Mouse (Mus musculus): Measurements from ENCODE around the gene Gm49342.
A peak's percentile ranks its signal among the peaks of the same experiment; 100 is the strongest.
"Not testable (repeated sequence)": the region's sequence is repeated elsewhere in the genome, so short reads cannot be mapped to it uniquely, and the experiment has no call there.

Gene Gm49342

DNA sequence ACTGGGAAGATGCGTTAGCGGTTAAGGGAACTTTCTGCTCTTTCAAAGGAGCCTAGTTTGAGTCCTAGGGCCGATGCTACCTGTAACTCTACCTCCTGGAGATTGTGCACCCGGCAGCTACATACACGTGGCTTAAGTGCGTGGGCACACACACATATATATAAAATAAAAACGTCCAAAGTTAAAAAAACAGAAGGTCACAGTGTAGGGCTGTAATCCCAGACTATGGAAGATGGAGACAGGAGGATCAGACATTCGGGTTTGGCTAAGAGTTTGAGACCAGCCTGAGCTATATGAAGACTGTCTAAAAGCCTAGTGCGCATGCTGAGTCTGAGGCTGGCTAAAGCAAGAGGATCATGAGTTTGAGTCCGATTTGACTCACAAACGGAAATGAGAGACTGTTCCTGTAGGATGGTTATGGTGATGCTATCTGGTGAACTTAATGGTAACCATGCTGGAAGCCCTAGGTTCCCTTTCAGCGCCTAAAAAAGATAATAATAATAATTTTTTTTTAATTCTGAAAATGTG, 12.8 kb upstream of the Gm49342 start:
- no peak for DNase-seq (ENCODE audit: inconsistent age in 2 of 2, low spot score in 1 of 2)

DNA sequence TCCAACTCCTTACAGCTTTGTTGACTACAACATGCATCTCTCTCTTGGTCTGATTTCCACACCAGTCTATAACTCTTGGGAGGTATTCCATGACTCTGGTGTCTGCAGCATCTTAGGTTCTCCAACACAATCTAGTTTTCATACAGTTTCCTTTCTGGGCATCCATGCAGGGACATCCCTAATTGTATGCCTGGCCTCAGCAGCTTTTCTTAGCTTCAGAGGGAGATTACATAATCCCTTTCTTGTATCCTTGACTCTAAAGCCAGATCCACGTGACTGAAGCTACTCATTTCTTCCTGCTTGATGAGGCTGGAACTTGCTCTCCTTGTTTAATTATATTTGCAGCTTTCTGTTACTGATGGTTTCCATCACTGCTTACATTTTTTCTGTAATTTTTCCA, 7.7 kb upstream of the Gm49342 start:
- peak in 1 of 2 experiments; percentile 53 for DNase-seq (ENCODE audit: inconsistent age in 2 of 2, low spot score in 1 of 2)

DNA sequence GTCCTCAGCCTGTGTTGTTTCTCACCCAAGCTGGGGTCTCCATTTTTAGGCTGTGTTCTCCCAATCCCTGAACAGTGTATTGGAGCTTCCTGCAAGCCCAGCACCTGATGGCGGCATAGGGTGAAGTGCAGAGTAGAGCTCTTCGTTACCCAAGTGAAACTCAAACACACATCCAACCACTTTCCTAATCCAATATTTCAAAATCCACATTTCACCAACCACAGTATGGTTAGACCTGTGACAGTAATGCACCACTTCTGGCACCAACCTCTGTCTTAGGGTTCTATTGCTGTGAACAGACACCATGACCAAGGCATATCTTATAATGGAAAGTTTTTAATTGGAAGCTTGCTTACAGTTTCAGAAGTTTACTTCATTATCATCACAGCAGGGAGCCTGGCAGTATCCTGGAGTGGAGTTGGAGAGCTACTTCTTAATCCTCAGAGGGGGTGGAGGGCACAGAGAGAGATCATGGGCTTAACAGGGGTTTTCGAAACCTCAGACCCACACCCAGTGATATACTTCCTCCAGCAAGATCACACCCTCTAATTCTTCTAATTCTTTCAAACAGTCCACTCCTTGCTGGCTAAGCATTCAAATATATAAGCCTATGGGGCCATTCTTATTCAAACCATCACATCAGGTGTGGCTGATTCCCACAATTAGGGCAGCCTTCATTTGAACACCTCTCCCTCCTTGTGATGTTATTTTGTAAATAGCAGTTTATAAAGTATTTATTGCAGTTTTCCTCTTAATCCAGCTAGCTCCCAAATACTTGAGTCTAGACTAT, 6.0 kb upstream of the Gm49342 start:
- no peak for DNase-seq (ENCODE audit: inconsistent age in 2 of 2, low spot score in 1 of 2)

DNA sequence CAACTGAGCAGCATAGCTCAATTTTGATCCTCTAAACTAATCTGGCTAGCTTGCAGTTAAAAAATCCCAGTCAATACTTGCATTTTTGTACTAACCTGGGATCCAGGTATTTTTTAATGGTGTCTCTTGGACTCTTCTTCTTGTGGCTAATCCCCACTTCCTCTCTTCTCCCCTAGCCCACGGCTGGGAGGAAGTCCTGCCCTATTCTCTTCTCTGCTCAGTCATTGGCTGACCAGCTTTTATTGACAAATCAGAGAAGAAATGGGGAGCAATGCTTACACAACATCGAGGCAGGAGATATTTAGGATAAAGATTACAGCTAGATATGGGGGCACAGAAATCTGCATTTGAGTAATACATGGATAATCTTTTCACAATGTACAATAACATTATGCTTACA, 5.4 kb upstream of the Gm49342 start:
- no peak for DNase-seq (ENCODE audit: inconsistent age in 2 of 2, low spot score in 1 of 2)

DNA sequence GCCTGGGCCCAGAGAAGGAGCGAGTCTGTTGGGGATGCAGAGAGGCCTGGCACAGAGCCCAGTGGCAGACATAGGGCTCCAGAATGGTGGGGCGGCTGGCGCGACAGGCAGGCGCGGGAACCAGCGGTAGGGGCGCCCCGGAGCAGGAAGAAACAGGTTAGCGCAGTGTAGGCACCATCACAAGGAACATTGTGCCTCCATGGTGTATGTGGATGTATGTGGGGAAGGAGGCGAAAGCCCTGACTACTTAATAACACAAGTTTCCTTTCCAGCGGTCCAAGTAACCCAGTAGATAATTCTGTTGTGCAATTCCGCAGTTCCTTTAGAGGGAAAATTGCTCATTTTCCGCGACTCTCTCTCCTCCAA, 334 bp downstream of the Gm49342 start:
- DNase-seq (ENCODE audit: inconsistent age in 2 of 2, low spot score in 1 of 2), result not testable (repeated sequence)

DNA sequence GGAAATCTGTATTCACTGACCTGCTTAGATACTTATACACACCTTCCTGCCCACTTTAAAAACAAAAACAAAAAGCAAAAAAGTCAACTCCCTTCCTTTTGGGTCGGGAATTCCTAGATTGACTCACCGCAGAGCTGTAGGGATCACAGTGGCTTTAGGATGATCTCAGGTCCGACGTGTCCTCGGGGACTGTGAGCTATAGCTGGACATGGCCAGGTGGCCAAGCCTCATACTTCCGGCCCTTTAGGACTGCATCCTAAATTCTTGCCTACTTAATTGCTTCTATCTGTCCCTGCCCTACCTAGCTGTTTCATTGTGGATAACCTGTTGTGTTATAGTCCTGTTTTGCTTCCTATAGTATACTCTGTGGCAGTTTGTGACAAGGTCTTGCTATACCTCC, 764 bp downstream of the Gm49342 start:
- not testable (repeated sequence) for DNase-seq (ENCODE audit: inconsistent age in 2 of 2, low spot score in 1 of 2)

DNA sequence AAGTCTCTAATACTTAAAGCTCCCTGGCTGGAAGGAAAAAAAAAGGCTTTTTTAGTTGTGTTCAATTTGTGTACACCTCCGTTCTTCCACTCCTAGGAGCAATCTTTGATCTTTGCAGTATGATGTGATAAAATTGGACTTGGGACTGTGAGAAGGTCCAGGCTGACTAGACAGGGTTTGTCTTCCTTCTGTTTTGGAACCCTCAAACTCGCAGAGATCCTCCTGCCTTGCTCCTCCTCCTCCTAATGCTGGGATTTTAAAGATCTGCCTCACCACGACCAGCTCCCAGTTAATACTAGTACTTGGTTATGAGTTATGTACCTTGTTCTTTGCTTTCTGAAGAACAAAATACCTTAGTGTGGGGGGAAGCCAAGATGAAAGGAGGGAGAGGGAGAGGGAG, 1.2 kb downstream of the Gm49342 start:
- DNase-seq (ENCODE audit: inconsistent age in 2 of 2, low spot score in 1 of 2), result peak in 1 of 2 experiments; percentile 31

DNA sequence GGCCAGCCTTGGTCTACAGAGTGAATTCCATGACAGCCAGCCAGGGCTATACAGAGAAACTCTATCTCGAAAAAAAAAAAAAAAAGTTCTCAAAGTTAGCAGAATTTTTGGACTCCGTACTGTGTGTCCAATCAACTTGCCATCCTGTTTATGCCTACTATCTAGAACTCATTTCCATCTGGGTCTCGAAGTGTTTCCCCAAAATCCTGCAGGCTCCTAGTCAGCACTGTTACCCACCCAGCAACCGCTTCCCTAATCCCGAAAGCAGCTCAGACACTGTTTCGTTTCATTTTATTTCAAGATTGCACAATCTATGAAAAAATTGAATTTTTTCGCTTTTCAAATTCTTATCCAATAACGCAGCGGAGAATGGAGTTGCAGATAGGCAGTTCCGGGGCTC, 11.2 kb downstream of the Gm49342 start:
- DNase-seq (ENCODE audit: inconsistent age in 2 of 2, low spot score in 1 of 2), result no peak

DNA sequence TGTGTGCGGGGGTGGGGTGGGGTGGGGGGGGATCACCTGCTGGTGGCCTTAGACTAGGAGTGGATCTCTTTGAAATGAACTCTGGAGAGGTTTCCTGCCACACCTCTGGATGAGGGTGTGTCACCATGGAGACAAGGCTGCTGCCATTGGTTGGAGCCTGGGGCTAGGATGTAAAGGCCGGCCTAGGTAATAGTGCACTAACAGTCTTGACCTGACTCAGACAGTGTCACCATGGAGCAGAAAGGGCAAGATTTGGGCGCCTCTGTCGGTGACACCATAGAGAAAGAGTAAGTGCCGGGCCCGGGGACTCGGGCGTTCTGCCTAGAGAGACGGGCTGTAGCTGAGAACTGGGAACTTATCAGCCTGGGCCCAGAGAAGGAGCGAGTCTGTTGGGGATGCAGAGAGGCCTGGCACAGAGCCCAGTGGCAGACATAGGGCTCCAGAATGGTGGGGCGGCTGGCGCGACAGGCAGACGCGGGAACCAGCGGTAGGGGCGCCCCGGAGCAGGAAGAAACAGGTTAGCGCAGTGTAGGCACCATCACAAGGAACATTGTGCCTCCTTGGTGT, 11.7 kb downstream of the Gm49342 start, which contains the start of gene Pnp2:
Gene Pnp2, plus strand, starts transcription at position 51 of the 567 bp plus-strand sequence.
- DNase-seq (ENCODE audit: inconsistent age in 2 of 2, low spot score in 1 of 2), result peak; percentile 56 to 82

DNA sequence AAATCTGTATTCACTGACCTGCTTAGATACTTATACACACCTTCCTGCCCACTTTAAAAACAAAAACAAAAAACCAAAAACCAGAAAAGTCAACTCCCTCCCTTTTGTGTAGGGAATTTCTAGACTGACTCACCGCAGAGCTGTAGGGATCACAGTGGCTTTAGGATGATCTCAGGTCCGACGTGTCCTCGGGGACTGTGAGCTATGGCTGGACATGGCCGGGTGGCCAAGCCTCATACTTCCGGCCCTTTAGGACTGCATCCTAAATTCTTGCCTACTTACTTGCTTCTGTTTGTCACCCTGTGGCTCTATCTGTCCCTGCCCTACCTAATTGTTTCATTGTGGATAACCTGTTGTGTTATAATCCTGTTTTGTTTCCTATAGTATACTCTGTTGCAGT, 12.4 kb downstream of the Gm49342 start:
- DNase-seq (ENCODE audit: inconsistent age in 2 of 2, low spot score in 1 of 2), result not testable (repeated sequence)

DNA sequence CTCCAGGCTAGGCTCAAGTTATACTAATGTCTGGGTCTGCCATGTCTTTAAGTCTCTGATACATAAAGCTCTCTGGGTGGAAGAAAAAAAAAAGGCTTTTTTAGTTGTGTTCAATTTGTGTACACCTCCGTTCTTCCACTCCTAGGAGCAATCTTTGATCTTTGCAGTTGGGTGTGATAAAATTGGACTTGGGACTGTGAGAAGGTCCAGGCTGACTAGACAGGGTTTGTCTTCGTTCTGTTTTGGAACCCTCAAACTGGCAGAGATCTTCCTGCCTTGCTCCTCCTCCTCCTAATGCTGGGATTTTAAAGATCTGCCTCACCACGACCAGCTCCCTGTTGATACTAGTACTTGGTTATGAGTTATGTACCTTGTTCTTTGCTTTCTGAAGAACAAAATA, 12.8 kb downstream of the Gm49342 start:
- not testable (repeated sequence) for DNase-seq (ENCODE audit: inconsistent age in 2 of 2, low spot score in 1 of 2)

DNA sequence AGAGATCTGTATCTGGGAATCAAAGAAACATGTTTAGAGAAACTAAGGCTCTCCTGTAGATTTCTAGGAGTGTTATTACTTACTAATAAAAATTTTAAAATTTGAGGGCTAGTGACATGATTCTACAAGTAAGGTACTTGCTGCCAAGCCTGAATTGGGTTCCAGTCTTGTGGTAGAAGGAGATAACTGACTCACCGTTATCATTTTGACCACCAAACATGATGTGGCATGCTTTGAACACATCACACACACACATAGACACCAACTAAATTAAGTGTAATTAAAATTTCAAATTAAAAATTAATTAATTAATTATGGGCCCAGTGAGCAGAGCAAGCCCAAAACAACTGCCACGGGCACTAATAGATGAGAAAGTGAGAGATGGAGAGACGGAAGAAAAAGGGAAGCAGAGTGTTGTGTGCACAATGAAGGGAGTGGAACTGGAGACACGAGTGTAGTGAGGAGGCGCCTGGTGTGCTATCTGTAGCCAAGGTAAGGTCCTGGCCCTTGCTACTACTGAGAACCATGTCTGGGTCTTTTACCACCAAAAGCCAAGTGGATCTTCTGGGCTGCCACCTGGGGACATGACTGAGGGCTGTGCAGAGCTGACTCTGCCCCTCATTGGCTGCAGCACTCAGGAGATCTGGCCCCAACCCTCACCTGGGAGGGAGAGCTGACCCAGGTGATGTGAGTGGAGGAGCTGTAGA, 14.1 kb downstream of the Gm49342 start:
- DNase-seq (ENCODE audit: inconsistent age in 2 of 2, low spot score in 1 of 2), result not testable (repeated sequence)

DNA sequence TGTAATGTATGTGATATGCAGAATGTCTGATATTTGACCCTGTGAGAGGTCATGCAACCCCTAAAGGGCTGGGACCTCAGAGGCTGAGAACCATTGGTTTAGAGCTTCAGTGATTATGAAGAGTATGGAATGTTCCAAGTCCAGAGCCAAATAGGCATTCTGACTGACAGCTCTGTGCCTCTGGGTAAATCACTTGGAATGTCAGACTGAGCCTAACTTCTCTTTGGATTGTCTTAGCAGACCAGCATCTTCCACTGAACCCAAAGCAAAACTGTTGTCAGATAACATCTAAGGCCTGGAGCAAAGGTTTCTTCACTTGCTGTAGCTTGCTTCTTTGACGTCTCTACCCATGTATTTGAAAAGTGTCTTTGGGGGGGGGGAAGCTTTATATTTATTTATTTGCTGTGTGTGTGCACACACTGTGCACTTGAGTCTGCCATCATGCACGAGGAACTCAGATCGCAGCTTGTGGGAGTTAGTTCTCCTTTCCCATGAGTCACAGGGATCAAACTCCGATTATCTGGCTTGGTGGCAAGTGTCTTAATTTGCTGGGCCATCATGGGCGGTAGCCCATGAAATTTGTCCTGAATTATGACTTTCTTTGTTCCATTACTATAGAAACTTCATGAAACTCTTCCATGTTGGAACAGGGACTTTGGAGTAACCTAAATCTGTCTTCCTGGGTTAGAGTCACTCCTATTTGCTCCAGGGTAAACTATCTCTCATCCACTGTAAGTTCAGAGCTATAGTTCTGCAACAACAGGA, 24.1 kb downstream of the Gm49342 start:
- no peak for DNase-seq (ENCODE audit: inconsistent age in 2 of 2, low spot score in 1 of 2)

DNA sequence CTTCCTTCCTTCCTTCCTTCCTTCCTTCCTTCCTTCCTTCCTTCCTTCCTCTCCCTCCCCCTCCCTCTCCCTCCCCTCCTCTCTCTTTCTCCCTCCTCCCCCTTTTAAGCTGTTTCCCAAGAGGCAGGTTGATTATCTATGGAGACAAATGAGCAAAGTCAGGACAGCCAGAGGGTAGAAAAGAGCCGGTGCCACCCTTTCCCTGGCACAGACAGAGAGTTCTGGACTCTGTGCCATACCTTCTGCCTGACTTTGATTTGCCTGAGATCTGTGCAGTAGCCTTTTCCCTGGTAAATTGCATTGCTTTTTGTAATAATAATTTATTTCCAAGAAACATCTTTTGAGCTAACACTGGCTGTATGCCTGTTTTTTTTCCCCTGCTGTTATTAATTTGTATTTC, 24.7 kb downstream of the Gm49342 start:
- DNase-seq (ENCODE audit: inconsistent age in 2 of 2, low spot score in 1 of 2), result no peak

DNA sequence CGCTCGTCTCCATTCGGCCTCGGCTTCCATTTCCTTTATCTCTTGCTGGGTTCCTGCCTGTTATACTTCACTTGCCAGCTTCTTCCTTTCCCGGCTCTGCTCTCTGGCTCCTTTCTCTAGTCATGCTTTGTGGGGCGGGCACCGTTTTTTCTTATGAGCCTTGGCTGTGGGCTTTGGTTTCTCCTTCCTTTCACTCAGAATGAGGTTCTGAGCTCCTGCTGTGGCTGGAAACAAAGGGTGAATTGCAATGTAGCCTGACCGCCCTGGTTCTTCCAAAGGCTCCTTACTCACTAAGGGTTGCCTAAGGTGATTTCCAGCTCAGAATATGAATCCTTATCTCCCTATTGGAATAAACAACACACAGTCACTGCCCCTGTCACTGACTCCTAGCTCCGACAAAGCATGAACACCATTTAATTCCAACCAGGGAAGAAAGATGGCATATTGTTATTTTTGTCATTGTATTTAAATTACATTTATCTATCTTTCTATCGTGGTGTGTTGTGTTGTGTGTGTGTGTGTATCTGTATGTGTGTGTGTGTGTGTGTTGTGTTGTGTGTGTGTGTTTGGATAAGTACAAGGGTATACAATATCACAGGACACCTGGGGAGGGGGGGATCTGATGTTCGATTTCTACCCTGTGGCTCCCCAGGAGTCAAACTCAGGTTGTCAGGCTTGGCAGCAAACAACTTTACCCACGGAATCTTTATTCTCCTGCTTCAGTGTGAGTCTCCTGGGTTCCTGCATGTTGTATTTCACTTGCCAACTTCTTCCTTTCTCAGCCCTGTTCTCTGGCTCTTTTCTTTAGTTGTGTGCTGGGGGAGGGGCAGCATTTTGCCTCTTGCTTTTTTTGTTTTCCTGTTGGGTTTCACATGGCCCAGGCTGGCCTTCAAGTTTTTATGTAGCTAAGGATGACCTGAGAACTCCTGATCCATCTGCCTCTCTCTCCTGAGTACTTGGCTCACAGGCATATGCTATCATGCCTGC, 25.5 kb downstream of the Gm49342 start:
- peak in 1 of 2 experiments; percentile 45 for DNase-seq (ENCODE audit: inconsistent age in 2 of 2, low spot score in 1 of 2)

DNA sequence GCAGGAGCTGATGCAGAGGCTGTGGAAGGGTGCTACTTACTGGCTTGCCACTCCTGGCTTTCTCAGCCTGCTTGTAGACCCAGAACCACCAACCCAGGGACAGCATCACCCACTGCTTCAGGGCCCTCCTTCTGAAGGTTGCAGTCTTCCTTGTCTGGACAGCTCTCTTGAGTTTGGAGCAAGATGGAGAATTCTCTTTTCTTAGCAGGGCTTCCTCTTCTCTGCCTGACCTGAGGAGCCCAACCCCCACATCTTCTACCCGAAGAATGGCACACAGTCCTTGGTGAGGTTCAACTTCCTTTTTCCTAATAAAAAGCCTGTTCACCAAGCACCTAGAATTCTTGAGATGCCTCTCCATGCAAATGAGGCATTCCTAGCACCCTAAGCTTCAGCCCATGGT, 26.5 kb downstream of the Gm49342 start:
- DNase-seq (ENCODE audit: inconsistent age in 2 of 2, low spot score in 1 of 2), result no peak

DNA sequence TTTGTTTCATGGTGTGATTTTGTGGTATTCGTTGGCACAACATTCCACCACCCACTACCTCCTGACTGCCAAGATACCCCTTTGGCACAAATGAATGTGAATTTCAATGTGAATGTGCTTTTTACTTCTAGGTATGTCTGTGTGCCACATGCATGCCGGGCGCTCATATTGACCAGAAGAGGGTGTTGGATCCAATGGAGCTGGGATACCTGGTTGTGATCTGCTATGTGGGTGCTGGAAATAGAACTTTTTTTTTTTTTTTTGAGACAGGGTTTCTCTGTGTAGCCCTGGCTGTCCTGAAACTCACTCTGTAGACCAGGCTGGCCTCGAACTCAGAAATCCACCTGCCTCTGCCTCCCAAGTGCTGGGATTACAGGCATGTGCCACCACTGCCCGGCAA, 28.7 kb downstream of the Gm49342 start:
- not testable (repeated sequence) for DNase-seq (ENCODE audit: inconsistent age in 2 of 2, low spot score in 1 of 2)

DNA sequence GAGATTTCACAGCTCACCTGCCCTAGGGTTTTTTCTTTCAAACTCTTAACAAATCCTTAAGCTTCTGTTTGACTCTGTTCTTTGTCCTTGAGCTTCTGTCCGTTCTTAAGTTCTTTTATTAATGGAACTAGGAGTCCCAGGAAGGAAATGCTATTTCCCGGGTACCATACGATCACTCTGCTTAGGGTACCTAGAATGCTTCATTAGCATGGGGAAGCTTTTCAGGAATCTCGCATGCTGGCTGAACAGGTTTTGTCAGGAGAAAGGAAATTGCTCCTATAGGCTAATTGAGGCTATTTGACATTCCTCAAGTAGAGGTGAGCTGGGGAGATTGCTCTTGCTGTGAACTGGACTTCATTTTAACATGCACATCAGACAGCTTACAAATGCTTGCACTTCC, 29.4 kb downstream of the Gm49342 start:
- DNase-seq (ENCODE audit: inconsistent age in 2 of 2, low spot score in 1 of 2), result no peak

DNA sequence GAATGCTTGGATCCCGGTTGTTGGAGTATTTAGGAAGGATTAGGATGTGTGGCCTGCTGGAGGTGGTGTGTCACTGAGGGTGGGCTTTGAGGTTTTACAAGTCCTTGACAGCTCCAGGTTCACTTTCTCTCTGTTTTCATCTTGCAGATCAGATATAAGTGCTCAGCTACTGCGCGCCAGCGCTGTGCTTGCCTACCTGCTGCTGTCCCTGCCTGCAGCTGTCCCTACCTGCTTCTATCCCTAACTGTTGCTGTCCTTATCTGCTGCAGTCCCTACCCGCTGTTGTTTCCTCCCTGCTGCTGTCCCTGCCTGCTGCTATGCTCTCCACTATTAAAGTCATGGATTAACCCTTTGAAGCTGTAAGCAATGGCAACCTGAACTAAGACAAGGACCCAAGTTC, 30.7 kb downstream of the Gm49342 start:
- no peak for DNase-seq (ENCODE audit: inconsistent age in 2 of 2, low spot score in 1 of 2)

DNA sequence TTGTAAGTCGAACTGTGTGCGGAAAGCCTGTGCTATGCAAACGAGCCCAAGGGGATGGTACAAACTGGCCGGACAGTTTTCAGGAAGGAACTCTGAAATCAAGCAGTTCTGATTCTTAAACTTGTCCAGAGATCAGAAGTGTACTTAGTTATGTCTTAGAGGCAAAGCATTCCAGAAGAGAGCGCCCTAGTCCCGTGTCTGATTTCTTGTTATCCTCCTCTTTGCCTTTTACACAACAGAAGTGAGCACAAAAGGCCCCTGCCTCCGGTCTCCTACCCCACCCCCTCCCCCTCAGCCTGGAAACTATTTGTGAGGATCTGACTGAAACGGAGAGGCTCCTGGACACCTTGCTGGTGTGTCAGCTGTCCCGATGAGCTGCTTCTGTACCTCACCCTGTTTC, 32.4 kb downstream of the Gm49342 start:
- peak in 1 of 2 experiments; percentile 52 for DNase-seq (ENCODE audit: inconsistent age in 2 of 2, low spot score in 1 of 2)

Measured in adrenal gland, adult (tissue).